Mouse (Mus musculus): ENCODE data around the gene Klhdc1.

Klhdc1 gene

DNA sequence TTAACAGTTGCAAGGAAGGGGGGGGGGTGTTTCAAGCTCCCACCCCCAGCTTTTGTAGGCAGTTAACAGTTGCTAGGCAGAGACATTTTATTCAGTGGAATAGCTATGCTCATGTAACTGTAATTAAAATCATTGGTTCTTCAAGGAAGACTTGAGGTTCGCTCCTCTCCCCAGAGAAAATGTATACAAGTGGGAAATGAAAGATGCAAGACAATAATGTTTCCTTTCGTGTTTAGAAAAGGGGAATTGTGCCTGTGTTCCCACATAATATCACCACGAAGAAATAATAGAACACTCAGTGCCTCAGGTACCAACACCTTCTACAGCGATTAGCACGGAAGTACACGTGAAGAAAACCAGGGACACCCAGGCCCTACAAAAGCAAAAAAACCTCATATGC is at the start of gene Klhdc1:
Klhdc1 (plus strand) TSS at position 301 of the 400 bp plus-strand sequence.
- DNase-seq (ENCODE audit: low read depth, low spot score) = no peak

DNA sequence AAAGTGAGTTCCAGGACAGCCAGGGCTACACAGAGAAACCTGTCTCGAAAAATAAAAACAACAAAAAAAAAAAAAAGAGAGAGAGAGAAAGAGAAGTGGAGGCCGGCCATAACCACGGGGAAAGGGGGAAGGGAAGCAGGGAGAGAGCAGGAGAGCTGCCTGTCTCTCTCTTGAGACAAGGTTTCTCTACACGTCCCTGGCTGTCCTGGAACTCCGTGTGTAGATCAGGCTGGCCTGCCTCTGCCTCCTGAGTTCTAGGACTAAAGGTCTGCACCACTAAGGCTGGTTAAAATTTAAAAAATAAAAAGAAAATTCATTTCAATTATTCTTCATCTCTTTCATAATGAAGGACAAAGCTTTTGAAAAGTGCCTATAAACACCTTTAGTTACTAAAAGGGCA is 49.6 kb upstream of the Klhdc1 start:
- no peak for DNase-seq (ENCODE audit: low read depth, low spot score)

DNA sequence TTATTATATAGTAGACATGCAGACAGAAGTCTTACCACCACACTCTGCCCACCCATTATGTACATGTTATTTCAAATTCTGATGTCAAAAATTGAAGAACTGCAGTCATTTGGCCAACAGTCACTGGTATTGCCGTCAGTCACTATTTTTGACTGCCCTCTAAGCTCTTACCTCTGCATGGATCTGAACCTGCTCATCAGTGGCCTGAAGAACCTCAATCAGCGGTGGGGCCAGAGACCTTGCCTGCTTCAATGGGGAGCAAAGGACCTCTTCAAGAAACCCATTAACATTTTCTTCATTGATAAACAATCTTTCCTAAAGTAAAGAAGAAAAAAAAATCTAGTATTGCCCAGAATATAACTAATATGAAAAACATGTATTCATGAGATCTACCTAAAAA is 48.3 kb upstream of the Klhdc1 start:
- no peak for DNase-seq (ENCODE audit: low read depth, low spot score)

DNA sequence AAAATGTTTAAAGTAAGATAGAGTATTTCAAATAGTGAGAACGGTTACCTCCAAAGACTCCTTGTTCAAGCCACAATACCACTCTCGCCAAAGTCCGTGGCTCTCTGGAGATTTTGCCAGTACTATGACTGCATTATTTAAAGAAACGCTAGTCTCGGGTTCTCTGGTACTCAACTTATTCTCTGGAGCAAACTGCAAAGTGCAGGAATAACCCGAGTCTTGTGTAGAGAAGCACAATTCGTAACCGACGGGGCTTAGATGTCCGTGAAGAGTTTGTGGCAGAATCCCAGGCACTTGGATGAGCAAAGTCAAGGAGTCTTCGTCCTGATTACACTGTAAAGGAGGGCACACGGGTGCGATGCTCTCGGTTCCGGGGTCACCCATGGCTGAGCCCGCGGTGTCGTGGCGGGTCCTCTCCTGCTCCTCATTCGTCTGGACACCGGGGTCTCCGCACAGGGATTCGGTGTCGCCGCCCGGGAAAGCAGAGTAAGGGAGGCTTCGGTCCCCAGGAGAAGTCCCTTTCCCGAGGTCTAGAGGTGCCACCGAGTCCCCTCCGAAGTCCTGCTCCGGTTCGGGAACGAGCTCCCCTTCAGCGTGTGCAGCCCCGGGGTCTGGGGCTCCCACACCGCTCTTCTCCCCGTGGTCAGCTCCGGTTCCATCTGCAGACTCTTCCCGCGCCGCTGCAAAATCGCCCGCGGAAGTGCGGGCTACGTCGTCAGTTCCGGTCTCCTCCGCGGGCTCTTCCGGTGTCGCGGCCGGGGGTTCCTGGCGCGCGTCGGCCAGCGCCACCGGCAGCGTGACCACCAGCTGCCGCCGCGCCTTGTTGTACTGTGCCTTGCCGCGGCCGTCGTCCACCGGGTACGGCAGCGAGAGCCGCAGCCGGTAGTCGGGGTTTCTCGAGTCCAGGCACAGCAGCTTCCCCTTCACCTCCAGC is 44.3 kb upstream of the Klhdc1 start, which contains the start of gene Gm49383:
Gm49383 (minus strand) TSS at position 661 of the 934 bp plus-strand sequence.
- DNase-seq (ENCODE audit: low read depth, low spot score) = peak; percentile 67

DNA sequence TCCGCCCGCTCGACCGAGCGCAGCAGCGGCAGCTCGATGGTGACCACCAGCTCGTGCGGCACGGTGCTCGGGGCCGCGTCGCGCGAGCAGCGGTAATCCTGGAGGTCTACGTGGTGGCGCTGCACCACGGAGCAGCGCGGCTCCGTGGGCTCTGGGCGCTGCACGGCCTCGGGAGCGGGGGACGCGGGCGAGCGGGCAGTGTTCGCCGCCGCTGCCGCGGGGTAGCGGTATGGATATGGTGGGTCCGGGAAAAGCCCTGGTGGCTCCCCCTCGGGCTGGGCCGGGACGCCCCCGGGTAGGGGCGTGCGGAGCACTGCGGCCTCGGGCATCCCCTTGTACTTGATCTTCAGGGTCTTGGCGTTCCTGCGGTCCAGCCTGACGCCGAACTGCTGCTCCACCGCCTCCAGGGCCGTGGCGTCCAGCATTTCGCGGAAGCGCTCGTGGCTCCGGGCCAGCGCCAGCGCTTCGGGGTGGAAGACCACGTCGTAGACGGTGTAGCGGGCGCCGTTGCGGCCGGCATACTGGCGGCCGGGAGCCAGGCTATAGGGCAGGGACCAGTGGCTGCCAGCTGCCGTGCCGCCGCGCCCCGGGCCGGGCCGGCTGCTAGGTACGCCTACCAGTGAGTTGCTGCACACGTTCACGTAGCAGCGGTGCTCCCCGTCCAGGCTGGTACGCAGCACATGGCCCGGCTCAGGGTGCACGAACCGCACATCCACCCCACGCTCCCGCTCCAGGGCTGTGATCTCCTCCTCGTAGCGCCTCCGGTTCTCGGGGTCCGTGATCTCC is 43.4 kb upstream of the Klhdc1 start:
- DNase-seq (ENCODE audit: low read depth, low spot score) = peak; percentile 2

DNA sequence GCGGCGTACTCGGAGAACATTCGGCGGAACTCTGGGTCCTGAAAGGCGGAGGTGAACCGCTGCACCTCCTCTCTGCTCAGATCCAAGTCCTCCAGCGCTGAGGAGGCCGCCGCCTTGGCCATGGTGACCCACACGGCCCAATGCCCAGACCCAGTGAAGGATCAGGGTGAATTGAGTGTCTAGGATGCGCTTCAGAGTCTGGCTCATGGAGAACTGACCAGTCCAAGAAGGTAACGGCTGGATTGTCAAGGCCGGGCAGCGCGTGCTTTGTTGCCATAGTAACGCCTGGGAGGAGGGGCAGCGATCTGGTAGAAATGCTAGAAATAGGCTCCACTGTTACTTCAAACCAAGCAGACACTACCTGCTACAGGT is 42.8 kb upstream of the Klhdc1 start, which contains the start of gene Dnaaf2:
Dnaaf2 (minus strand) TSS at position 266 of the 372 bp plus-strand sequence.
- DNase-seq (ENCODE audit: low read depth, low spot score) = peak; percentile 16

DNA sequence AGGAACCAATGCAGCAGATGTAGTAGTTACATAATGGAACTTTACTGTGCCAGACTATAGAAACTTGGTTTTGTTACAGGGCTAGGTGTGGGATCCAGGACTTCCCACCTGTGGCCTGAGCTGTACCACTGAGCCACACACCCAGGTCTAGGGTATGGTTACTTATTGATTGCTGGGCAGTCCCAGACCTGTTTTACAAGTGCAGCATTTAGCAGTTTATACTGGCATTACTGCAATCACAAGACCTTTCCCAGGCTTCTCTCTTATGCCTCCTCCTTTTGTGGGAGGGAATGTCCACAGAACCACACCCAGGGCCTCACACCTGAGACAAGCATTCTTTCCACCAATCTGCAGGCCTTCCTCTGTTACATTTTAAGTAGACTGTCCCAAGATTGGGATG is 42.0 kb upstream of the Klhdc1 start:
- no peak for DNase-seq (ENCODE audit: low read depth, low spot score)

DNA sequence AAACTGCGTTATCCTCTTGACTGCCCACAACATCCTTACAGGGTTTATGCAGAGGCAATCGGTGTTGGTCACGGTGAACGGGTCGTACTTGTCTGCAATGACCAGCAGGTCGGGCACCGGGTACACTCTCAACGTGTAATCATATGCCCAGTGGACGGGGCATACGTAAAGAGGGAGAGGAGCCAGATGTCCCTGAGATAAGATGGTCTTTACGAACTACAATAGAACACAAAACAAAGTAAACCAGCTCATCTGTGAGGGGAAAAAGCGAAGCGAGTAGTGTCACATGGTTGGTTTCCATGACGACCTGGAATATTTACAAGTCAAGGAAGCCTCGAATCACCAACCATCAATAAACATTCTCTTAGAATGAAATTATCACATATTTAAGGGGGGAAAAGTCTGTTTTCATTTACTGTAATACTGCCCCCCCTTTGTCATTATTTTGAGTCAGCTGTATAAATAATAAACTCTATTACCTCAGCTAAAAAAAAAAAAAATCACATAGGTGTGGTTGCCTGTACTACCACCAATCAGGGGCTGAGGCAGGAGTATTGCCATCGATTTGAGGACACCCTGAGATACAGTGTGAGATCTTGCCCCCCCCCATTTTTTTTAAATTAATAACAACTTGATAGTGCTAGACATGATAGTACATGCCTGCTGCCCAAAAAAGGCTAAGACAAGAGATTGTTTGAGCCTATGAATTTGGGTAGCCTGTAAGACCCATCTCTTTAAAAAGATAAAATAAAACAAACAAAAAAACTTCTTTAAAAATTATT is 36.7 kb upstream of the Klhdc1 start, which contains the start of gene Gm49384:
Gm49384 (minus strand) TSS at position 216 of the 782 bp plus-strand sequence.
- DNase-seq (ENCODE audit: low read depth, low spot score) = no peak

DNA sequence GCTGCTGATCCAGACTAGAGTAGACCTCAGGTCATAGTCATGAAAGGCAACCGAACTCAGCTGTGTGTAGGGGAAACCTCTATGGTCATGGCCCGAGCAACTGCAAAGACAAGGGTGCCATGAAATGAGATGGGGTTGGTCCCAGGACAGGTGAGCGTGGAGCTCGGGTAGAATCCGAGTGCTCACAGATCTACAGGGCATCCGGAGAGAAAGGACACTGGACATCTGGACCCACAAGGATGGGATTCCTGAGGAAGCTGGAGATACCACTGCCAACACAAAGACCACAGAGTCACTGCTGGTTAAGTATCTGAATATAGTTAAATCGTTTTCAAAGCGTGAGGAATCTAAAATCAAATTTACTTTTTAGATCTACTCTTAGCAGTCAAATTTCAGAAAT is 33.6 kb upstream of the Klhdc1 start:
- DNase-seq (ENCODE audit: low read depth, low spot score) = no peak

DNA sequence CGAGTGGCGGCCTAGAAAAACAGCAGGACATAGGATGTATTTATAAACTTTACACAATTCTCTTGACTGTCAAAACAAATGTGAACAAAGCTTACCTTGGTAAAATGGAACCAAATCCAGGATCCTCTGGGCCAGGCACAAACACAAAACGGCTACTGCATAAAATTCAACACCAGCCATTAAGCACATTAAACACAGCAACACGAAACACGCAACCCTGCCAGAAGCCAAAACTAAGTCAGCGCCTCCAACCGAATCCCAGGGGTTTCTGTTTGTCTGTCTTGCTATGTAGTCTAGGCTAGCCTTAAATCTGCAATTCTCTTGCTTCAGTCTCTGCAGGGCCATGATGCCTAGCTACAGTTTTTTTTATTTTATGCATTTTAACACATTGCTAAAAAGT is 33.0 kb upstream of the Klhdc1 start:
- no peak for DNase-seq (ENCODE audit: low read depth, low spot score)

DNA sequence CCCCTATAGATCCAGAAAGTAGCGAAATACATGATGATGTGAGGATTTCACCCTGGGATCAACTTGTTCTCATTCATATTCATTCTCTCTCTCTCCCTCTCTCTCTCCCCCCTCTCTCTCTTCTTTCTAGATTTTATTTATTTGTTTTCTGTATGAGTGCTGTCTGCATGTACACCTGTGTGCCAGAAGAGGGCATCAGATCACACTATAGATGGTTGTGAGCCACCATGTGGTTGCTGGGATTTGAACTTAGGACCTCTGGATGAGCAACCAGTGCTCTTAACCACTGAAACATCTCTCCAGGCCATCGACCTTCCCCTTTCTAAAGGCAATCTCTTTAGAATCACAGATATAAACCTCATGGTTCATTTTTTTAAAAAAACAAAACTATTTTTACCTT is 32.5 kb upstream of the Klhdc1 start:
- DNase-seq (ENCODE audit: low read depth, low spot score) = no peak

DNA sequence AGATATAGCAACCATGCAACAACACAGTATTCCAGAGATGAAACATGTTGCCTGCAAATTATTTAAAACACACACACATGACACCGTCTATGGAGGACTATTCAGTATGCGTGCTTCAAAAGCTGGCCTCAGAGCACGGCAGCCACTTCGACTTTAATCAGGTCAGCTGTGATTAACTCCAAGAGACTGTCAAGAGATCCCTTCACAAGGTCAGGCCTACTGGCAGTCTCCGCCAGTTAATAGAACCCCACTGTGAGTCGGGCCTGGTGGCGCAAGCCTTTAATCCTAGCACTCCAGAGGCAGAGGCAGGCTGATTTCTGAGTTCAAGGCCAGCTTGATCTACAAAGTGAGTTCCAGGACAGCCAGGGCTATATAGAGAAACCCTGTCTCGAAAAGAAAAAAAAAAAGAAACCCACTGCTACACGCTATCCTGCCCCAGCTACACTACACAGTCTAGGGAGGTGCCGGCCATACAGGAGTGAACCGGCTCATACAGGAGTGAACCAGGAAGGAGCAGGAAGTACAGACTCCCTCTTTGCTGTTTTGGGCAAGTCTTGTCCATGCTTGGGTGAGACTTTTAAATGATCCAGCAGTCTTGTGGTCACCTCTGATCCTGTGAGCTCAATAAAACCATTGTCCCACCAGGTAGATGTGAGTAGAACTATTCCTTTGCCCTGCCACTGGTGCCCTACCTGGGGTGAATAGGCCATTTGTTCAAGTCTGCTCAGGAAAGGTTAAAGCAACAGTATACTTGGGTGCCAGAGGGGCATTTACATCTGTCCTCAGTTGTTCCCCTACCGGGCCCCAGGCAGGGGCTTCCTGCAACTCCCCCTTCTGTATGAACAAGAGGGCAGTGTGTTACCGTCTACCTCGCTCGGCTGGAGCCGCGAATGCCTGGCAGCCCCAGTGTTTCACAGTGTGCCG is 30.7 kb upstream of the Klhdc1 start:
- DNase-seq (ENCODE audit: low read depth, low spot score) = no peak

DNA sequence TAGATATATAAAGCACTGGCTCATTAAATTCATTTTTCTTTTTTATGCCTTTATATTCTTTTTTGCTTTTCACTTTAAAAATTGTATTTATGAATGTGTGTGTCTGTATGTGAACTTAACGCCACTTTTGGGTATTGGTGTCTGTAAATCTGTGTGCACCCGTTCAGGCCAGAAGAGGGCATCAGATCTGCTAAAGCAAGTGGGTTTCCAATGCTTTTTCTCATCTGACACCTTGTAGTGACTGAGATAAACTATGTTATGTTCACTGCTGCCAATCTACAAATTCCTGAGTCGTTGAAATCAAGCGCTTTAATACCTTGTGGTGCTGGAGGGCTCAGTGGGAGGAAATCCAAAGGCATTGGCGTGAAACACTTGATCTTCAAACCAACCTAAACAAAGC is 29.9 kb upstream of the Klhdc1 start:
- no peak for DNase-seq (ENCODE audit: low read depth, low spot score)

DNA sequence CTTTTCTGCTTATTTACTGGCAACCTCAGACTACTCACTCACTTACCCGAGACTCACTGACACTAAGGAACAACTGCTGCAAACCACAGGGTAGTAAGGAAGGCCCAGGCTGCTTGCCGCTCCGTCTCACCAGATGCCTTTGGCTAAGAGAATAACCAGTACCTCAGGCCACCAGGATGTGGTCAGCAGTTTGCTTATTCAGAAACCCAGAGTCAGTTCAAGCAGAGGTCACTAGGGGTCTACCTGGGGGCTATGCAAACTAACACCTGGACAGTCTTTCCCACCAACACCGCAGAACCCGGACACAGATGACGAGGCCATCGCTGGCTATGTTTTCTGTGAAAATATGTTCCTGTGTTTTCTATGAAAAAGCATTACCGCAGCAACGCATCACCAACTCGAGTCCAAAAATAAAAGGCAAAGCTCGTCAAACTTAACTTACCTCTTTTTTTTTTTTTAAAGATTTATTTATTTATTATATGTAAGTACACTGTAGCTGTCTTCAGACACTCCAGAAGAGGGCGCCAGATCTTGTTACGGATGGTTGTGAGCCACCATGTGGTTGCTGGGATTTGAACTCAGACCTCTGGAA is 27.7 kb upstream of the Klhdc1 start:
- no peak for DNase-seq (ENCODE audit: low read depth, low spot score)

DNA sequence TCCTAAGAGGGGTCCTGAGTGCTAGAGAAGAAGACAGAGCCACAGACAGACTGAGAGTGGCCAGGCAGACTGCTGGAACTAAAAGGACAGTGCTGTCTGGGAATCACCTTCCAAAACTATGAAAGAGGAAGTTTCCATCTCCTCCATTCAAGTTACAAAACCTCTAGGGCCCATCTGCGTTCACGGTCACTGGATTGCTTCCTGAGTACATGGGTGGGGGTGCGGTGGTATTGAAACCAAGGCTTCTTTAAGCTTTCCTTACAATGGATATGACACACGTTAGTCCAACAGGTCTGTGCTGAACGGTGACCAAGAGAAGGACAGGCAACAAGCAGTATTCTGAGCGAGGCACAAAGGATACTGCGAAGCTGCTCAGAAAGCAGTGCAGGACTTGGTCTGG is 26.6 kb upstream of the Klhdc1 start:
- no peak for DNase-seq (ENCODE audit: low read depth, low spot score)

DNA sequence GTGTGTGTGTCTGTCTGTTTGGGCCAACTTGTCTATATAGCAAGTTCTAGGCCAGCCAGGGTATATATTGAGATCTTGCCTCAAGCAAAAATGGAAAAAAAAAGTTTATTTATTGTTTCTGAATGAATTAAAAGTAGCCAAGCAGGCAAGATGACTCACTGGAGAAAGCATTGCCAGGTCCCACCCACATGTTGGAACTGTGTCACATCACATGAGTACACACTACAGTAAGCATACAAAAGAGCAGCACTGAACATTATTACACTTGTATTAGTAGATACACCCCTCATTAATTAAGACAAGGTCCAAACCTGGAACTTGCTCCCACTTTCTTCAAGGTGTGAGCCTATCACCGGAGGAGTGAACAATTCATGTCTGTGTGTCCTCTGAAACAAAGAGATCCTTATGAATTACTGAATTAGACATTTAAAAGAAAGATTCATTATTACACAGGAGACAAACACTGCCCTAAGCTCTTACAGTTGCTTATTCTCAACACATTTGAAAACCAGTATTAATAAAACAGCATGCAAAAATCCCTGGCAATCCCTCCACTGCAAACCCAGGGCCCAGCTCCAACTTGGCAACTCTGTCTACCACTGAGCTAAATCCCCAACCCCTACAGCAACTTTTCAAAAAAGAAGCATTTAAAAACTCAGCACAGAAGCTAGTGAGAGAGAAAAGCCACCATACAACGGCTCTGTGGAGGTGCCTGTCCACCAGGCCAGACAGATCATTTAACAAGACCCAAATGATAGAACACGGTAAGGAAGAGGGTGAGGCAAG is 25.8 kb upstream of the Klhdc1 start:
- no peak for DNase-seq (ENCODE audit: low read depth, low spot score)

DNA sequence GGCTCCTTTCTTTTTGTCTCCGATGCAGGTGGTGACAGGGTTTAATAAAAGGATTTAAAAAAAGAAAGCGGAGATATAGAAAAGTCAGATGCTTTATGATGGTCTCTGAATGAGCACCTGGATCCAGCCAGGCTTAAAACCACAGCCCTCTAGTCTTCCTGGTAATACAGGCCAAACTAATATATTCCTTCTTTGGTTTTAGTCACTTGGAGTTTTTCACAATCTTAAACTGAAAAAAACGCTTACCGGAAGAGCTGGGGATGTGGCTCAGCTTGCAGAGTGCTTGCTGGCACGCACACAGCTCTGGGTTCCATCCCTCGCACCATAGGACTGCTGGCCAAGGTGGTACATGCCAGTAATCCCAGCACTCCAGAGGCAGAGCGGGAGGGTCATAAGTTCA is 24.4 kb upstream of the Klhdc1 start:
- no peak for DNase-seq (ENCODE audit: low read depth, low spot score)

DNA sequence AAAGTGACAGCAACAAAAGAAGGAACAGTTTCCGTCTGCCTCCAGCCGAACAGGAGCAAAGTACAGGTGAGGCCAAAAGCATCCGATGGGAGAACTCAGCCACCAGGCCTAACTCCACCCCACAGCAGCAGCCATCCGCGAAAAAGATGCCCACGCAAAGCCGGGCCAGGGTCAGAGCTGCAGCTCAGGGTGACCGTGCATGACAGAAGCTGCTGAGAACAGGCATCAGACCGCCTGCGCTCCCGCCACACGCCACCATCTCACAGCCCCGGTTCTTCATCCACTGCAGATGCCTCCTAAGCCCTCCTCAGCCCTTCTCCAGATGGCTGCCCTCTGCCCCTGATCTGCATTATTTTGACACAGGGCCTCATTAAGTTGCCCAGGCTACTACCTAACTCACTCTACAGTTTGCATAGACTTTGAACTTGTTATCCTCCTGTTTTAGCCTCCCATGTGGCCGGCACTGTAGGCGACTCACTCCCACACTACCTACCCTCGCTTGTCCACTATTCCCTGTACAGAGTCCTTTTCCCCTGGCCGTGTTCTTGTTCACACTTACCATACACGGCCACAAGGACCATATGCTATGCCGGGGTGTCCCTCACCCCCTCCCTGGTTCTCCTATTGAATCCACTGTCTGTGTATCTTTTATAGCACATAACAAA is 20.2 kb upstream of the Klhdc1 start:
- no peak for DNase-seq (ENCODE audit: low read depth, low spot score)
